Comparison of ENCODE assay signal across 11 mouse cellular contexts in genomic region chr5:52732811-52733210, GRCm38 (mm10).
"Had no signal": no experiment of that assay in that cellular context is flagged by ENCODE, and none has a peak within 500 bp of the region (broad histone marks: within the 10 kb centered on the region; RNA-seq: fewer than 3 reads in every experiment).

No protein-coding gene starts in this region.

- H3K4me1 ChIP-seq: kidney, embryonic 15.5 days; limb, embryonic 13.5 days; midbrain, embryonic 15.5 days; neural tube, embryonic 12.5 days had no signal

- H3K4me2 ChIP-seq: kidney, embryonic 15.5 days; limb, embryonic 13.5 days; midbrain, embryonic 11.5 days; midbrain, embryonic 15.5 days; neural tube, embryonic 12.5 days had no signal

- H3K9me3 ChIP-seq: kidney, embryonic 15.5 days; limb, embryonic 13.5 days; midbrain, embryonic 15.5 days; neural tube, embryonic 12.5 days had no signal

- DNase-seq: kidney, adult 18-20 months; kidney, postnatal 14 days; lung, adult 18-20 months; thymus, postnatal 4 days had no signal

- H3K36me3 ChIP-seq: kidney, embryonic 15.5 days; limb, embryonic 13.5 days; midbrain, embryonic 15.5 days; neural tube, embryonic 12.5 days had no signal

- H3K27ac ChIP-seq: kidney, embryonic 15.5 days; left cerebral cortex, adult 2 months; limb, embryonic 13.5 days; midbrain, embryonic 15.5 days; neural tube, embryonic 12.5 days; stomach, postnatal 0 days had no signal

- H3K4me3 ChIP-seq: kidney, embryonic 15.5 days; left cerebral cortex, adult 2 months; limb, embryonic 13.5 days; midbrain, embryonic 15.5 days; neural tube, embryonic 12.5 days had no signal

- ATAC-seq: midbrain, embryonic 15.5 days had no signal

- H3K9ac ChIP-seq: kidney, embryonic 15.5 days; limb, embryonic 13.5 days; midbrain, embryonic 15.5 days; neural tube, embryonic 12.5 days had no signal

- H3K27me3 ChIP-seq: kidney, embryonic 15.5 days; limb, embryonic 13.5 days; midbrain, embryonic 15.5 days; neural tube, embryonic 12.5 days had no signal
